Mouse (Mus musculus): ENCODE measurements at regions not wholly inside any gene's neighbourhood (a gene's known extent, or its start where the extent isn't known, plus 50 kb on each side); places are given as distances from the start of the nearest gene placed in this dataset.

- DNase-seq (ENCODE audit: low spot score in 2 of 2): no peak
Measured at GRCm38 (mm10) chr16:65916831-65917230, 101.8 kb downstream of the Vgll3 start.

DNA sequence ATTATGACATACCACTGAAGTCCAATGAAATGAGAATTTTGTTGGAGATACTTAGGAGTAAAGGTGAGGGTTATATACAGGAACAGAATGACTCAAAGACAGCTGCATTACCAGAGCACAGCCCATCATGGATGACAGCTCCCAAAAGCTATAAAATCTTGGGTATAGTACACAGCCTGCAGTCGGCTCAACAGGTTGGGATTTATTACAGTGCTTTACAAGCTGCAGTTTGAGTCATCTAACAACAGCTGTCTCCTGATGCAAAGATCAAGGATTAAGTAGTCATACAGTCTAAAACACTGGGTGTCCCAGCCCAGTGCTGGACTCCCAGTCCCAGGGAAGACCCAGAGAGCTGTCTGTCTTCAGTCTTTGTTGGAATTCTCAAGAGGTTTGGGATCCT lies 110.9 kb downstream of the Vgll3 start:
- DNase-seq (ENCODE audit: low spot score in 2 of 2): no peak

DNA sequence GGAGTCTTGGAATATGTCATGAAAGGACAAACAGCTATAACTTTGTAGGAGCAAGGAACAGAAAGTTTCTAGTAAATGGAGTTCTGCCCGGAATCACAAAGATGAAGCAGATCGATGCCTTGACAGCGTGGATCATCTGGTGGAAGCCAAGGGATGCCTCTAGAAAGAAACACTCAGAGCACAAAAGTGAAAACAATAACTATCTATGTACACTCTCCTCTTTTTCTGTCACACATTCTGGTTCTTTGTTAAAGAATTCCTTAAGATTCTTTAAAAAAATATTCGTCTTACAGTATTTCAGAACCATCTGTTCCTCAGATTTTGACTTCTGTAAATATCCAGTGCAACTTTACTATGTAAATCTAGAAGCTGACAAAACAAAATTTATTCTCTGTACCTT lies 148.8 kb downstream of the Vgll3 start:
- no peak for DNase-seq (ENCODE audit: low spot score in 2 of 2)

GRCm38 (mm10) chr16:65964260-65964659 lies 149.2 kb downstream of the Vgll3 start:
- no peak for DNase-seq (ENCODE audit: low spot score in 2 of 2)

DNA sequence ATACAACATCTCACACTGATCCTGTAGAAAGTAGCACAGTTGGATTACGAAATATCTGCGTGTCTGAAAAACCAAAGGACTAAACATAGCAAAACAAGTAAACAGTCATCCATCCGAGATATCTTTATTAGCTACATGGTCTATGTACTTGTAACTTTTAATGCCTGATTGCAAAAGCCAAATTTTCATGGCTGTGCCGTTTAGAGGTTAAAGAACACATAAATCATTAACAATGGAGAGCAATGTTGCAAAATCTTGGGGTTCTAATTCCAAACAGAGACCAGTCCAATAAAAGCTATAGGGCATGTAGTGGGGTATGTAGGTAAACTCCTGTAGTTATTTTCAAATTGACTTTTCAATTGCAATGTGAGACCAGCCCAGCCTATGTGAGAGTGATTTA lies 162.0 kb downstream of the Vgll3 start:
- no peak for DNase-seq (ENCODE audit: low spot score in 2 of 2)

GRCm38 (mm10) chr16:65987186-65987585 lies 172.1 kb downstream of the Vgll3 start:
- DNase-seq (ENCODE audit: low spot score in 2 of 2): no peak

- DNase-seq (ENCODE audit: low spot score in 2 of 2): no peak
Measured at GRCm38 (mm10) chr16:65999343-65999742, 184.3 kb downstream of the Vgll3 start.

DNA sequence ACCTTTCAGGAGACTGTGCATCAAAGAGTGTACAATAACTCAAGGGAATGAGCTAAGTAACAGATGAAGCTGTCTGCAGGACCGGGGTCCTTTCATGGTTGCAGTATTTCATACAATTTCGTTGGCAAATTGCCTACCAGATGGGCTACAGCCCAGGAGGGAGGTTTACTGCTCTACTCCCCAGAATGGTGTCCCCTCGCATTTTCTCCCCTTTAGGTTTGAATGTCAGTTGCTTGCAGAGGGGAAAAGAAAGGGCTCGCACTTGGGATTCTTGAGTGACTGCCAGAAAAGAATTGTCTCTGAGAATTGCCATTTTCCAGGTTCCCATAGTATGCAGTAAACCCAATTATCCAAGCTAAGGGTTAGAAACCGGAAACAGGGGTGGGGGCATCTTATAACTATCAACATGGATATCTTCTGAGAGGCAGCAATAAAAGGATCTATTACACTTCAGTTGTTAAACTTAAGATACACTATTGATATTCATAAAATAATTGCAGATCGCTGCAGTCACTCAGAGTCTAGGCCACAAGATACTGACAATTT lies 185.7 kb downstream of the Vgll3 start:
- no peak for DNase-seq (ENCODE audit: low spot score in 2 of 2)

GRCm38 (mm10) chr16:66004689-66005088 lies 189.6 kb downstream of the Vgll3 start:
- DNase-seq (ENCODE audit: low spot score in 2 of 2): peak; percentile 21 to 45

GRCm38 (mm10) chr16:66005954-66006580 lies 191.0 kb downstream of the Vgll3 start:
- peak in 1 of 2 experiments; percentile 34 for DNase-seq (ENCODE audit: low spot score in 2 of 2)

- DNase-seq (ENCODE audit: low spot score in 2 of 2): no peak
Measured at GRCm38 (mm10) chr16:66013608-66014007, 198.6 kb downstream of the Vgll3 start.

- DNase-seq (ENCODE audit: low spot score in 2 of 2): no peak
Measured at GRCm38 (mm10) chr16:66014861-66015602, 200.0 kb downstream of the Vgll3 start.

DNA sequence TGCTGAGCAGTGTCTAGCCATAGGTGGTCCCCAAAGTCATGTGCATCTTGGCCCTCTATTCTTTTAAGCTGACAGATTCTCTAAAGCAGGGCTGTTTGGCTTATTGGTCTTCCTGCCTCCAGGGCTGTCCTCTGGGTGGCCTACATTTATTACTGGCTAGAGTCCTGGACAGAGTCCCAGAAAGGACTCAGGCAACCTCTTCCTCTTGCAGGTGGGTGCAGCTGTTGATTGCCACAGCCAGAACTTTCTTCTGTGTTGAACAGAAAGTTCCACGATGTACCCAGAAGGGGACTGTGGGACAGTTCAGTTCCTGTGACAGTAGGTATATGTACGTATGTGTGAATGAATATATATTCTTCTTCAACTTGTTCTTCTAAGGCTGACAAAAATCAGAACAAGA lies 202.0 kb downstream of the Vgll3 start:
- no peak for DNase-seq (ENCODE audit: low spot score in 2 of 2)

- DNase-seq (ENCODE audit: low spot score in 2 of 2): no peak
Measured at GRCm38 (mm10) chr16:66023397-66023796, 208.3 kb downstream of the Vgll3 start.

Measured in gastrocnemius, postnatal 4 days (tissue).